Mouse (Mus musculus) embryonic facial prominence, embryonic 11.5 days (tissue): ENCODE results near the gene Utf1. TPM values are rescaled to one million over a fixed set of nuclear protein-coding genes. Genes with fewer than 3 reads are reported as not detected.

Experiments used
- ATAC-seq: fragments of 200-750 bp; cut with Nextera tagmentation; replicated peaks from 2 replicates; pipeline ENCODE4 v1.8.0; 2017; ENCODE audit warnings: low read depth; ENCODE audit not compliant: insufficient number of reproducible peaks, low FRiP score, low TSS enrichment
- DNase-seq: peaks from one replicate; pipeline ENCODE4 v3.0.0-alpha.2; 2015; ENCODE audit warnings: low spot score
- H3K27ac ChIP-seq: fragments of 300-500 bp; sonication (generic); replicated peaks from 2 replicates; pipeline ENCODE4 v1.5.1; 2014; ENCODE audit warnings: mild to moderate bottlenecking, low read depth, low read length, control low read depth
- H3K27me3 ChIP-seq: fragments of 300-500 bp; sonication (generic); 2 replicates; pipeline ENCODE4 v1.6.1; 2014; ENCODE audit warnings: mild to moderate bottlenecking, low read length, moderate library complexity, mixed read lengths; ENCODE audit not compliant: control insufficient read depth, insufficient read depth
- H3K36me3 ChIP-seq: fragments of 300-500 bp; sonication (generic); replicated peaks from 2 replicates; pipeline ENCODE4 v1.6.1; 2014; ENCODE audit warnings: low read depth, mild to moderate bottlenecking, low read length, moderate library complexity, mixed read lengths; ENCODE audit not compliant: control insufficient read depth, insufficient read depth
- H3K4me1 ChIP-seq: fragments of 300-500 bp; sonication (generic); 2 replicates; pipeline ENCODE4 v1.6.1; 2014; ENCODE audit warnings: low read length, mixed read lengths; ENCODE audit not compliant: control insufficient read depth, insufficient read depth
- H3K4me2 ChIP-seq: fragments of 300-500 bp; sonication (generic); 2 replicates; pipeline ENCODE4 v1.6.1; 2014; ENCODE audit warnings: low read depth, mild to moderate bottlenecking, control low read depth, low read length, moderate library complexity
- H3K4me3 ChIP-seq: fragments of 300-500 bp; sonication (generic); 2 replicates; pipeline ENCODE4 v1.5.1; 2014; ENCODE audit warnings: low read depth, low read length, control low read depth
- H3K9ac ChIP-seq: fragments of 300-500 bp; sonication (generic); replicated peaks from 2 replicates; pipeline ENCODE4 v1.6.1; 2014; ENCODE audit warnings: mild to moderate bottlenecking, control low read depth, low read length
- H3K9me3 ChIP-seq: fragments of 300-500 bp; sonication (generic); replicated peaks from 2 replicates; pipeline ENCODE4 v1.6.1; 2016; ENCODE audit warnings: mild to moderate bottlenecking, low read length, inconsistent platforms, mixed read lengths; ENCODE audit not compliant: control insufficient read depth
- WGBS: fragments of 180-500 bp; shearing (Covaris S2); extraction: QIAGEN DNeasy Blood & Tissue Kit; methylation state at CpG from one replicate; pipeline ENCODE4 v1.1.7; 2014; 5-methylcytosine and 5-hydroxymethylcytosine counted together
- polyA plus RNA-seq: library from polyadenylated mRNA; unstranded; fragments of >200 nt; fragmentation: Nextera tagmentation; extraction: Ambion mirVana; gene quantifications from 2 replicates; pipeline ENCODE4 v1.2.1, GENCODE M21; 2014

Utf1 gene
- polyA plus RNA-seq, 1 experiment from 2014 or later = not detected

- DNase-seq (no peak), ATAC-seq (no peak)
- H3K36me3 ChIP-seq = no peaks in the 10 kb centered on the region
- no peaks in the 10 kb centered on the region for H3K4me1 ChIP-seq
- no peak overlapping the region for H3K4me3 ChIP-seq
- H3K27me3 ChIP-seq = no peaks in the 10 kb centered on the region; the same call in 1 of the 2 replicates
- no peak overlapping the region for H3K27ac ChIP-seq
- no peak overlapping the region for H3K9ac ChIP-seq
- WGBS = 82% methylated on average over 4 of the region's 4 CpGs
- H3K9me3 ChIP-seq = no peaks in the 10 kb centered on the region
- H3K4me2 ChIP-seq = no peak overlapping the region
These were observed 11.9 kb downstream of the Utf1 start for GRCm38 (mm10) chr7:139955505-139955904.

GRCm38 (mm10) chr7:139956658-139957057 is 13.1 kb downstream of the Utf1 start:
- Histone ChIP-seq H3K4me3 (no peak overlapping the region), H3K36me3 (no peaks in the 10 kb centered on the region), H3K9ac (no peak overlapping the region), H3K9me3 (no peaks in the 10 kb centered on the region), H3K27ac (no peak overlapping the region), H3K27me3 (no peaks in the 10 kb centered on the region; the same call in 1 of the 2 replicates), H3K4me2 (no peak overlapping the region), H3K4me1 (no peaks in the 10 kb centered on the region)
- 83% methylated on average over 3 of the region's 3 CpGs for WGBS
- no peak for DNase-seq
- no peak for ATAC-seq

GRCm38 (mm10) chr7:139957437-139957836 is 13.8 kb downstream of the Utf1 start:
- no peak for ATAC-seq
- Histone ChIP-seq H3K9ac (no peak overlapping the region), H3K4me2 (no peak overlapping the region), H3K9me3 (no peaks in the 10 kb centered on the region), H3K27ac (no peak overlapping the region), H3K4me1 (no peaks in the 10 kb centered on the region), H3K27me3 (no peaks in the 10 kb centered on the region; the same call in 1 of the 2 replicates), H3K36me3 (no peaks in the 10 kb centered on the region), H3K4me3 (no peak overlapping the region)
- DNase-seq = no peak
- 51% methylated on average over 11 of the region's 11 CpGs for WGBS

DNA sequence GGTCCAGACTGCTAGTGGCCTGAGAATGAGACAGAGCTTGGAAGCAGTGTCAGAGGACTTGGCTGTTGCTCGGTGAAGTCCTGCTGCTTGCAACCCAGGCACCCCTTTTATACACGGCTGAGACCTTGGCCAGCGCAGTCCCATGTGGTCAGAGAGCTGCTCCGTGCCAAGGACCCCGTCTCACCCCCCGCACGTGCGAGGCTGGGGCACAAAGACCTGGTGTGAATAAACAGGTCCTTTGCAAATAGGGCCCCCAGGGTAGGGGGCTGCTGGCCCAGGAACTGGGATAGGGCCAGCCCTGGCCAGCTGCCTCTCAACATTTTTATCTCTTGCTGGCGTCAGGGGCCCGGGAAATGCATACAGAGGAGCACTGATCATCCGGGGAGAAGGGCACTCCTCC is 14.4 kb downstream of the Utf1 start:
- H3K4me1 ChIP-seq = no peaks in the 10 kb centered on the region

DNA sequence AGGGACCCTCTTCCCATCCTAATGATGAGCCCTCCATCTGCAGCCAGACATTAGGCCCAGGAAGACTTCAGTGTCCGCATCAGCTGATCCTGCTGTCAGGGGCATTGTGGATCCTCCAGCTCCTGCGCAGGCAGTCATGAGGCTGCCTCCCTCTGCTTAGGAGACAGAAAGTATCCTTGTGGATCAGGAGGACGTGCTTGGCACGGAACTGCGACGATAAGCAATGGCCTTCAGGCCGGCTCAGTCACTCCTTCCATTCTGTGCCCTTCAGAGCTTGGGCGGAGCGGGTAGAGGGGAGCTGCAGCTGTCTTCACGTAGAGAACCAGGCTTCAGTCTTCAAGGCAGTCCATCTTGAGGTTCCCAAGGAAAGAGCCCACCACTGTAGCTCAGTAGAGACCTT is 17.6 kb downstream of the Utf1 start:
- ATAC-seq (no peak), DNase-seq (no peak)
- no peaks in the 10 kb centered on the region for H3K9me3 ChIP-seq
- no peak overlapping the region for H3K9ac ChIP-seq
- H3K4me1 ChIP-seq = no peaks in the 10 kb centered on the region
- WGBS = 85% methylated on average over 10 of the region's 10 CpGs
- no peak overlapping the region for H3K4me2 ChIP-seq
- no peaks in the 10 kb centered on the region for H3K36me3 ChIP-seq
- no peak overlapping the region for H3K27ac ChIP-seq
- no peaks in the 10 kb centered on the region; the same call in 1 of the 2 replicates for H3K27me3 ChIP-seq
- no peak overlapping the region for H3K4me3 ChIP-seq

More for the DNA sequence above, 14.4 kb downstream of the Utf1 start:
- ATAC-seq (0 out of 2 replicates have a peak, but pooled peaks have one; percentile 10), DNase-seq (no peak)
- WGBS = 38% methylated on average over 11 of the region's 11 CpGs
- H3K27ac ChIP-seq = no peak overlapping the region
- no peak overlapping the region for H3K9ac ChIP-seq
- H3K36me3 ChIP-seq = no peaks in the 10 kb centered on the region
- no peaks in the 10 kb centered on the region; the same call in 1 of the 2 replicates for H3K27me3 ChIP-seq
- H3K4me2 ChIP-seq = no peak overlapping the region
- H3K9me3 ChIP-seq = no peaks in the 10 kb centered on the region
- no peak overlapping the region for H3K4me3 ChIP-seq

DNA sequence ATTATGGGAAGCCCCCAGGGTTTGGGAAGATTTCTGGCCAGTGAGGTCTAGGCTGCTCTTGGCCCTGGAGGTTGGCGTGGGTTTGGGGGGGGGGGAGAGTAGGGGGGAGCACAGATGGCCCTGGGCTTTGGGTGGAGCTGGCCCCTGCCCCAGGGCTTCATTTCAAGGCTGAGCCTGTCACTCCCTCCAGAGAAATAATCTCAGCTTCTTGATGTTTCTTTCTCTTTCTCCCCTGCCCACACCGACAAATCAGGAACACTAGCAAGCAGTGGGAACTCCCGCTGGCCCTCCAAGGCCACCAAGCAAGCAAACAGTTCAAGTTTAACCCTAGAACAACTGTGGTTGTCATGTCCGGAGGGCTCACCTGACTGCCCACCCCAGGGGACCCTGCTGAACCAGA is 20.2 kb downstream of the Utf1 start:
- no peaks in the 10 kb centered on the region for H3K36me3 ChIP-seq

DNA sequence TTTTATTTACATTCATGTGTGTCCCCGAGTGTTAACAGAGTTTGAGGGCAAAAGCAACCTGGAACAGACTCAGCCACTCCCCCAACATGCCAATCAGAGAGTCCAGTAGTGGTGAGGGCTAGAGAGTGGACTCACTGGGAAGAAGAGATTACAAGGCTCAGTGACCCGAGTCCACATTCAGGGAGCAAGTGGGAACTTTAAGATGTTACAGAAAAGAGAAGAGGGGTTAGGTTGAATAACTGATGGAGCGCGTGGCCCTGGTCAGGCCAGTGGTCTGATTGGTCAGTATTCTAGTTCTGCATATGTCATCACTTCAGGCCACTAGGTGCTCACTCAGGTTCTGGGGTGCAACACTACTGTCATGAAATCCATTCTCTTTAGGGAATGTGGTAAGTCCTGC is 23.6 kb downstream of the Utf1 start:
- H3K36me3 ChIP-seq = no peaks in the 10 kb centered on the region

More for the DNA sequence above, 20.2 kb downstream of the Utf1 start:
- Histone ChIP-seq H3K9ac (no peak overlapping the region), H3K9me3 (no peaks in the 10 kb centered on the region), H3K4me3 (no peak overlapping the region), H3K4me1 (no peaks in the 10 kb centered on the region), H3K27me3 (no peaks in the 10 kb centered on the region), H3K27ac (no peak overlapping the region), H3K4me2 (no peak overlapping the region)
- 59% methylated on average over 4 of the region's 4 CpGs for WGBS
- no peak for ATAC-seq
- no peak for DNase-seq

DNA sequence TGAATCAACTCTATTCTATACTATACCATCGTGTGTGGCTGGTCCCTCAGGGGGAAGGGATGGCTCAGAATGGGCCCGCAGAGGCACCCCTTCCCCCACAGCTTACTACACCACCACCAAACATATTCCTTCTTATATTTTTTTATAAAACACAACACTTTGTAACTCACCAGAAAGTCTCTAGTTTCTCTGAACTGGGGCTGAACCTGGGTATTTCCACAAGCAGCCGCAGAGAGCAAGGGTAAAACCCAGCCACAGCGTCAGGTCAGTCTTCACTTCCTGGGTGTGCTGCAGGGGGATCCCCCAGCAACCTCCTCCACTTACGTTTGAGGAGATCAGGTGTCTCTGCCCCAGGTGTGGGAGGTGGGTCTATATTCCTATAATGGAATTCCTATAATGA is 24.8 kb downstream of the Utf1 start:
- H3K36me3 ChIP-seq = no peaks in the 10 kb centered on the region
- DNase-seq (no peak), ATAC-seq (no peak)
- H3K4me2 ChIP-seq = no peak overlapping the region
- H3K27ac ChIP-seq = no peak overlapping the region
- no peaks in the 10 kb centered on the region for H3K27me3 ChIP-seq
- H3K9ac ChIP-seq = no peak overlapping the region
- H3K4me1 ChIP-seq = no peaks in the 10 kb centered on the region
- WGBS = 48% methylated on average over 5 of the region's 5 CpGs
- H3K4me3 ChIP-seq = no peak overlapping the region
- H3K9me3 ChIP-seq = no peaks in the 10 kb centered on the region

More for the DNA sequence above, 23.6 kb downstream of the Utf1 start:
- Histone ChIP-seq H3K4me2 (no peak overlapping the region), H3K4me1 (no peaks in the 10 kb centered on the region), H3K27ac (no peak overlapping the region), H3K4me3 (no peak overlapping the region), H3K9ac (no peak overlapping the region), H3K27me3 (no peaks in the 10 kb centered on the region), H3K9me3 (no peaks in the 10 kb centered on the region)
- ATAC-seq (no peak), DNase-seq (no peak)
- WGBS = 13% methylated on average over 4 of the region's 4 CpGs
